Mouse (Mus musculus): ENCODE measurements at regions not wholly inside any gene's neighbourhood (a gene's known extent, or its start where the extent isn't known, plus 50 kb on each side); places are given as distances from the start of the nearest gene placed in this dataset.

DNA sequence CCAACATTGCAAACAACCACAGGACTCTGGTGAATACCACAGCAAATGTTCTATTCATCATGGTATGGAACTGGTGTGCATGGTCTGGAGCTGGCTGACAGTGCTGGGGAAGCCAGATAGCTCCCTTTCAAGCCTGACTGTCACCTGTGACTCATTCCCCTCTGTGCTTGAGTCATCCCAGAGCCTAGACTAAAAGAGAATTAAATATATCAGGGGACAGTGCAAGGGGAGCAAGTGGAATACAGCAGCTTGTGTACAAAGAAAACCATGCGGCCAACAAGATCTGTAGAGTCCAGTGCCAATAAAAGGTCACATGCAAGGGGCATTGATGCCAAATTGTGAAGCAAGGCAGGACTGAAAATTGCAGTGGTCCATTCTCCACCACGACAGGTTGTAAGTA, 117.7 kb downstream of the Pah start:
- no peak for ATAC-seq (replicated peaks; ENCODE audit: poor library complexity)

DNA sequence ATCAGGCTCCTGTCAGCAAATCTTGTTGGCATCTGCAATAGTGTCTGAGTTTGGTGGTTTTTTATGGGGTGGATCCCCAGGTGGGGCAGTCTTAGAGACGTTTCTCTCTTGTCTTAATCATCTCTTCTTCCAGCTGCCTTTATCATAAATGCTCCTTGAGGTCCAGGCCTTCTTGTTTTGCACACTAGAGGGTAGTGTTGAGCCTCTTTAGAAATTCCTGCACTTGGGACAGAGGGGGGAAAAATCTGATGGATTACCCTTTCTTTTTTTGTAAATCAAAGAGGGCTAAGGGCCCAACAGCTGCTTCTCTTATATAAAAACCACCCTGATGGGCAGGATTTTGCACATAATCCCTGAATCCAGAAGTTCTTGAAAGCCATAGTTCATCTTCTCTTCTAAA, 127.5 kb downstream of the Pah start:
- ATAC-seq (replicated peaks; ENCODE audit: poor library complexity), result peak; percentile 70; the same call in 1 of the 2 replicates

DNA sequence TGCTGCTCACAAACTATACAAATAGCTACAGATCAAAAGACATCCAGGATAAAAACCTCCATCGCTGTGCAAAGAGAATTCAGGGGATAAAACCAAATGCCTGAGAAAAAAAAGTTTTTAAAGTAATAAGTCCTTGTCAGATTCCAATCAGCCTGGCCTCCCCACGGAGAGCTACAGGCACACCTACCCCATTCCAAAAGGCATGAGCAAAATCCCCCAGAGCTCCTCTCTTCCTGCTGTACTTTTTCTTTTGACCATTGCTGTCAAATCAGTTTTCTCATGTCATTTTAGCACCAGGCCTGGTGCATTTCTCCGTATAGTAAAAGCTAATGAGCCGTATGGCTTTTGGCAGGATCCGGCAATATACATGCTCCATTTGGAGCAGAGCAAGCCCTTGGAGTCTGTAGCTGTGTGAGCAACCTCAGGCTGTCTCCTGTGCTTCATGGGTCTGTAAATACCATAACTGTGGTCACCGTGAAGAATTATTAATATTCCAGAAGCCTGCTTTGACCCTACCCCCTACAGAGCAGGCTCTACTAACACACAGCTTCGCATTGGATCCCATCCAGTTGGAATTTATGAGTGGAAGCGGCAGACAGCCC, 130.6 kb downstream of the Pah start:
- ATAC-seq (replicated peaks; ENCODE audit: poor library complexity), result no peak

DNA sequence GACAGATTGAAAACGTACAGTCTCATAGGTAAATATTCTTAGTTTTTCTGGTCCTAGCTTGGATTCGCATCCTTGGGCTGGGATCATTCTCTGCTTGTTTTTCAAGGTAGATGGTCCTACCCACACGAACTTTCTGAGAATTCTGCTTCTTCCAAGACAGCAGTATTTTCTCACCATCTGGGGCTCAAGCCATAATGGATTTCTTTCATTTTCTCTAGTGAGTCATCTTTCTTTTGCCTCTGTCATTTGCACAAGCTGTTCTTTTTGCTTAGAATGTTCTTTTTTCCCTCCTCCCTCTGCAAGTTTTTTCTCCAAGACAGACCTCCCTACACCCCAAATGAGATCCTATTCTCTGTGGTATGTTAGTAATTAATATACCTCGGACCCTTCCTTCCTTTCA, 132.5 kb downstream of the Pah start:
- no peak for ATAC-seq (replicated peaks; ENCODE audit: poor library complexity)

DNA sequence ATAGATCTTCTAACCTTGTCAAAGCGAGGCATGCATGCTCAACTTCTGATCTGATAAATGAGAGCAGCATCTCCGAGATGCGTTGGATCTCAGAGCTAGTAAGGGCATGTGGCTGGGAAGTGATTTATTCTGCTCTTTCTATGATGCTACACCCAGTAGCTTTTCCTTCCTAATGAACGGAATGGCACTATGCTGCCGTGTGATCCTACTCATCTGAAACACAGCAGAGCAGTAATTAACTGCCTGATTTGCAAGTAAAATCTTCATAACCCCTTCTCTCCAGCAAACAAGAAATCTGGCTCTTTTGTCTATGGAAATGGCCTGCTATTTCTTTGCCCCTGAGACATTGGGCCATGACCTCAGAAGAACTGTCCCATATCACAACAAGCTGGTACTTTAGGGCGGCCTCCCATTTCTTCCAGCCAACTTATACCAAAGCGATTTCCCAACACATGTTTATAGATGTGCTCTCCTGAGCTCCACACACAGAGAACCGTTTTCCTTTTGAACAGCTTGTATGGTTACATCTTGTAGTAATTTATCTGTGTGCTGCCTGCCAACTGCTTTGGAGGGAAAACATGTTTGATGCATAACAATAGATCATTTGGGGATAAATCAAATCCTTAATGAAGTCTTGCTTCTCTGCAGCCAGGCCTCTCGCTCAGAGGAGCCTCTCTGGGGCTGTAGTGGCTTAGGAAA, 144.6 kb downstream of the Pah start:
- no peak for ATAC-seq (replicated peaks; ENCODE audit: poor library complexity)

DNA sequence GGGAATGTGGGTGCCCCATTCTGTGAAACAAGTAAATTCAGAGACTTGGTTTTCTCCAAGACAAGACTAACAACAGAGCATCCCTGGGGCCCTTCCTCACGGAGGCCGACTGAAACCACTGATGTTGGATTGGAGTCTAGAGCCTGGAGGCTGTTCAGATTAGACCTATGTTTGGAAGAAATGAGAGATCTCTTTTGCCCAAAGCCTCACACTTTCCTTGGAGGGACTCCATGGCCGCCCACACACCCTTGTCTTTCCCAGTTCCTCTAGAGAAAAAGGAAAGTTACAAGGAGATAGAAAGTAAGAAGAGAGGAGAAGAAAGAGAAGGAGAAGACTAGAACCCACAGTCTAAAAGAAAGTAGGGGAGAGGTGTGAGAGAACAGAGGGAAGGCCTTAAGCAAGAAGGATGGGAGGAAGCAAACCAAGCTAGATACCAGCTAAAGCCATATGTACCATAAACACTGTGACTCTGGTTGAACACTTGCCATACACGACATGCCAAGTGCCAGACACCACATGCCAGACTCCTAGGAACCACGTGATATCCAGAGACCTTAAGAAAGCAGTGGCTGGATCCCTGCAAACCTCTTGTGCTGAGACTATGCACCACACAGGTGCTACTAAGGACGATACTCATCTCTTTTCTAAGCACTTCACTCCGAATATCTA, 145.3 kb downstream of the Pah start:
- no peak for ATAC-seq (replicated peaks; ENCODE audit: poor library complexity)

DNA sequence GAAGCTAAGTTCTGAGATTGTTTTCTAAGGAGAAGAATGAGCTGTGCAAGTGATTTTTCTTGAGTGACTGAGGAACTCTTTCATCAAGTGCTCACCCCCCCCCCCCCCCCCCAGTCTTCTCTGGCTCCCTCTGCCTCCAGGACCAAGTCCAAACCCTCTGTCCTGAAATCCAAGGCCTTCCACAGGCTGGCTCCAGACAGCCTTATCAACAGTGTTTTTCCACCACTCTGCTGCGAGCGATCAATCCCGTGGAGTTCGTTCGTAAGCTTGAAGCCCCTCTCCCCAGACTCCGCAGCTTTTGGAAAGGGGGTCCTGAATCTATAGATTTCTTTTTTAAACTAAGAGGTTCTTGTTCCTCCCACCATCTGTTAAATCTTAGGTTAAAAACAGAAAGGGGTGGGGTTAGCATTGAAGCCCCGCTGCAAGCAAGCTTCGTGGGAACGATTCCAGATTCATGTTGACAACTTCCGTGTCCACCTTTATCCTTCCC, 146.1 kb downstream of the Pah start:
- no peak for ATAC-seq (replicated peaks; ENCODE audit: poor library complexity)

DNA sequence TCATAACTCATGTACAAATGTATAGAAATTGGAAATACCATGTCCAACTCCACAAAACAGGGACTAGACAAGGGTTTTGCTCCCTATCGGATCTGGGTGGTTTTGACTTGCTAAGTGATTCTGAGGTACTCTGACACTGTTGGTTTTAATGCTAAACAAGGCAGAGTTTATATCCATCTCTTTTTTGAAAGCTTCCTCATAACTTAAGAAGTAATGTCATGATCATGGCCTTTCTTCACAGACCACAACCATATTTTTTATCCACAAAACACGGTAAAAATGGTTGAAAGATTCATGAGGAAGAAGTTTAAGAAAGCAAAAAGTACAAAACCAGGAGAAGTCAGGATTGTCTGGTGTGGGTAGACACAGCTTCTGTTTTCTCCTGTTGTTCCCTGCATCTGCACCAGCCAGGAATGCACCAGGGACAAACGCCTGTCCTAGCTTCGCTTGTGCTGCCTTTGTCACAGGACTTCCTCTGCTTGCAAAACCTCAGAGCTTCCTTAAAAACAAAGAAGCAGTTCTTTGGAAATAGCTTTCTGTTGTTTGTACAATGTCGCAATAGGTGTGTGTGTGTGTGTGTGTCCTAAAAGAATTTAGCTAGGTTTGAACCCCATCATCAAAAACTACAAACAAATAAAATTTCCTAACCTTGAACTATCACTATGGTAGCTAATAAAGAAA, 153.3 kb downstream of the Pah start:
- ATAC-seq (replicated peaks; ENCODE audit: poor library complexity), result peak; percentile 98

DNA sequence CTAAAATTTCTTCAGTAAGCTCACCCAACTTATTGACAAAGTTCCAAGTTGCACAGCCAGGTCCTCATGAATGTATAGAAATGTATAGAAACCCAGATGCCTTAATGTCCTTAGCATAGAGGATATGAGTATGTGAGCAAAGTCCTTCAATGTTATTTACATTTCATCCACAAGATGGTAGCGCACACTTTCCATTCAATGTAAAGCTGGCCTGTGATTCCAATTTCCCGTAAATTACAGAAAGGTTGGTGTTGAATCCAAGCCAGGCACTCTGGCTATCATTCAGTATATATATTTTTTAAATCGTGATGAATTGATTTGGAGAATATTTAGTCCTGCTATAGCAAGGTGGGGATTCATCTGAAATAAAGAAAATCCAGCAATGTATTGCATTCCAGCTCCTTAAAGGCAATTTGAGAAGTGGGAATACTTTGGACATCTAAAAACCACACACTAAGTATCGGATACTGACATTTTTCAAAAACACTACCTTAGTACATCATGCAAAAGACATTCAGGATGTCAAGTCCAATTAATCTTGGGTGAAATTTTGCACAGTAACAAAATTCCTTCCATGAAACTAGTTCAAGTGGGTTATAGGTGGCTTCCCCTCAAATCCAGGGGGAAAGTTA, 154.6 kb downstream of the Pah start:
- ATAC-seq (replicated peaks; ENCODE audit: poor library complexity), result no peak

DNA sequence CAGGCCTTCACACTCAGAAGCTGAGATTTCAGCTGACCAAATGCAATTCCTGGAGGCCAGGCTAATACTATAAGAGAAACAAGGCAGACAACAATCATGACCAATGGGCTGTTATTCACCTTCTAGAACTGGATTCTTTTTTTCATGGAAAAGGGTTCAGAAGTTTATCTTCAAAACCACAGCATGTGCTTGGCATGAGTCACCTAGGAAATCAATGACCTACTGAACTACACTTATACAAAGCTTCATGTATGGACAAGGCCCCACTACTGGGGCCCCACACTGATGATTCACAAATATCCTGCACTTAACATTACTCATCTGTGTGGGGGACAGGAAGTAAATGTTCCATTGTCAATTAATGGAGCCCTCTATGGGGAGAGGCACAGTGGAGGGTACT, 157.4 kb downstream of the Pah start:
- ATAC-seq (replicated peaks; ENCODE audit: poor library complexity), result no peak

DNA sequence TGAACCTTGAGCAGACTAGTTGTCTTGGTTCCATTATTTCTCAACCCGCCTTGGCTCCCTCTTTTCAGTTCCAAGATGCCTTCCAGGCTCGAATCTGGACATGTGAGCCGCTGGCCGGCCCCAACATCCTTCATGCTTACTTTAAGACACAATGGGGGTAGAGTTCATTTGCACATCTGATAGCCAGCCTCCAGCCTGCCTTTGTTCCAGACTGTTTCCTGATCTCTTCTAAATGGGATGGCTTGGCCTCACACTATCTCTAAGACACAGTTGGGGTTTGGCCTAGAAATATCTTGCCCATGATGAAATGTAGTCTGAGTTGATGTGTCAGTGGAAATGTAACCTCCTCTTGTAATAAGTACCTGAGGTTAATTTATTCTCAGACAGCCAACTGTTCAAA, 164.7 kb downstream of the Pah start:
- ATAC-seq (replicated peaks; ENCODE audit: poor library complexity), result no peak

DNA sequence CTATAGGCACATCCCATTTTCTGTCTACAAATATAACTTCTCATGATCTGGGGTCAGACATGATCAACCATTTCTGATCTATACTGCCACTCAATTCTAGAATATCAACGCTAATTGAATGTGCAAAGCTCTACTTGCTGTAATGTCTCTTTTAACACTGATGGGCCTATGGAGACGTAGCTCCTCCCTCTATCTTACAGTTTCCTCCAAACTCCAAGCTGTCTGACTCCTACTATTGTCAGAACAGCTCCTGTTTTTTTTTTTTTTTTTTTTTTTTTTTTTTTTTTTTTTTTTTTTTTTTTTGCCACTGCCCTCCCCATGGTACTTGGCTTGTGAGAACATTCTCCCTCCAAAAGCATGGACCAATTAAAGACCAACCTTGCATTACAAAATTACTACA, 165.2 kb downstream of the Pah start:
- ATAC-seq (replicated peaks; ENCODE audit: poor library complexity), result no peak

DNA sequence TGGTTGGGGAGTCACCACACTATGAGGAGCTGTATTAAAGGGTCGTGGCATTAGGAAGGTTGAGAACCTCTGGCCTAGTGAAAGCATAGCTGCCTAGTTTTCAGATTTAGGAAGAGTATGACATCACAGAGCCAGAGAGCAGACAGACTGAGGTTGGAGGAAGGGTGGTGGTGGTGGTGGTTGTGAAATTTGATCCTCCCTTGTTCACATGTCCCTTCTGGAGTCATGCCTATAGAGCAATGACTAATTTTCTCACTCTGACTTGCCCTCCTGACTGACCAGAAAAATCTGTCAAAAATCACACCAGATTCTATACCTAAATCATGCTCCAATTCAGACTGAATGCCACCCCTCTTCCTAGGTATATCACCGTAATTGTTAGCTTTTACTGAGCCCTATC, 166.2 kb downstream of the Pah start:
- no peak for ATAC-seq (replicated peaks; ENCODE audit: poor library complexity)

DNA sequence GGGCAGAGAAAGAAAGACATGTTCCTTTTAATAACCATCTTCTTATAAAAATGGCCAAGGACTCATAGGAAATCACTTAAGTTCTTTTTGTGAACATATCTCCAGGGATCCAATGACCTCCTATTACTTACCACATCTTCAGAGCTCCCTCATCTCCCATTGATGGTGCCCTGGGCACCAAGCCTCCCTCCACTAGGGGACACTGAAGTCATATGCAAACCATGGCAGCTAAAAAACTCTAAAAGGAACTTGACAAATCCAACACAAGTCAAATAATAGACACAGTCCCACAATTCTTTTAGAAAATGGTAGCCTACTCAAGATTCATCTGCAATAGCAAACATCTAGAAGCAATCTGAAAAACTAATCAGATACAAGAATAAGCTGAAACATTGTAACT, 167.2 kb upstream of the Igf1 start:
- no peak for ATAC-seq (replicated peaks; ENCODE audit: poor library complexity)

DNA sequence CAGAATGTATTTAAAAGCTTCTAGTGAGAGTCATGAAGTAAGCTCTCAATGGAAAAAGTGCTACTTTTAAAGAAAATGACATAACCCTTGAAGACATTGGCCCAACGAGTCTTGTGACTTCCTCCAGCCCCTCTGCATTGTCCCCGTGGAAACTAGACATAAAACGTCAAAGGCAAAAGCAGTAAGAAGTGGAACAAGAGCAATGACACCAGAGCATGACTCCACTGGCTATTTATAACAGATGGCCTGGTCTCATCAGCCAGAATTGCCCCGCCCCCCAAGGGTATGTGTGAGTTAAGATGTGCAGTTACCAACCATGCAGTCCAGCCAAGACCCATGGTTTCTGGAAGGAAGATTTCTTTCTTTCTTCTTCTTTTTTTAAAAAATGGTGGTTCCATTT, 161.6 kb upstream of the Igf1 start:
- no peak for ATAC-seq (replicated peaks; ENCODE audit: poor library complexity)

DNA sequence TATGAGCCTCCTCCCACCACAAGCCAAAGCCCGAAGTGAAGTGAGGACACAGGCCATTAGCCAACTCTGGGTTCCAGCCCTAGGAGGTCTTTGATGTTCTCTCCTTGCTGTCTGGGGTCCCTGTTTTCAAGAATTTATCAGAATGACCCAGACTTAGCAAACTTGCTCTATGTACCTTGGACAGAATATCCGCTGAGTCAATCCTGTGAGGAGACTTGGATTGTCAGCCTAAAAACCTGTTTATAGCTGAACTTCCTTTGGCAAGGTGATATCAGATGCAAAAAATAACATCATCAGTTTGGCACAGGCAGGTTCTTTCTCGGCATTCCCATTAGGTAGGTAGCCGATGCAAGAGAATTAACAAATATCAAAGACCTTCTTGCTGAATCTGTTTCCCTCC, 146.9 kb upstream of the Igf1 start:
- no peak for ATAC-seq (replicated peaks; ENCODE audit: poor library complexity)

DNA sequence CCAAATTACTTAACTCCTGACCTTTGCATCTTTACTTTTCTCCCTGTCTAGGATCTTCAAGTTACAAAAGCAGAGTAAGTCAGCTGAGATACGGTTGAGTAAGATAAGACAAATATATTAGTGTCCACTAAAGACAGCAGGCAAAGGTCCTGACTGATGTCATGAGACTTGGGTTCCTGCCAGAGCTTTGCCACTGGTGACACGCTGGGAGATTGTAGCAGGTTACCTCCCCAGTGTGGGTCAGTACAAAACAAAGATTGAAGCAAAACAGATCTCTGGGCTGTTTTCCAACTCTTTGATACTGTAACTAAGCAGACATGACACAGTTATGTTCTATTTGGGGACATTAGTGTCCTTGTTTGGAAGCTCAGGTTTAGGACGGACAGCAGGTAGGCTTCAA, 146.3 kb upstream of the Igf1 start:
- no peak for ATAC-seq (replicated peaks; ENCODE audit: poor library complexity)

DNA sequence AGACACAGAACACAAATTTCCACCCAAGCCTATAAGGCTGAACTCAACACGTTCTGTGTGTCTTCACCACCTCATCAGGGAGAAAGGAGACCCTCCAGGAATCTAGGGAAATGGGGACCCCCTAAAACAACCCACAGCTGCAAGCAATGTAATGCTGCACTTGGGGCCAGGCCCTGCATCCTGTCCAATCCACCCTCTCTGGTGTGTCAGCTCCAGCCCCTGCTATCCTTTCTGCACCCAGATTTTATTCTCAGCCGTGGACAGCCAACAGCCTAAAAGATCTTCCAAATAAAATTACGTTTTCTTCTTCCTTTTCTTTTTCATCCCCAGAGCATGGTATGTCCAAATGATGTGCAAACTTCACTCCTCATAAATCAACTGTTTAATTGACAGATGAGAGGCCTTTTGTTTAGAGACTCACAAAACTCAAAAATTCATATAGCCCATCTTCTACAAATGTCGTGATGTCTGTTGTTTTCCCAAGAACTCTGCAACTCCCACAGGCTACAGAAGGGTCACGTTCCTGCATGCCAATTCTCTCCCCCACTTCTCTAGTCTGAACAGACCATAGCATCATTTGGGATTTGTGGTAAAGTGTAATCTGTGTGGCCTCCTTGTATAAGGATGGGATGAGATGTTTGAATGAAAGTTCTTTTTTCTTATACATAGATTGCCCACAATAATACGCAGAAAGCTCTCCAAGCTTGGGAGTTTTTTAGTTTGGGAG, 142.0 kb upstream of the Igf1 start:
- ATAC-seq (replicated peaks; ENCODE audit: poor library complexity), result no peak

DNA sequence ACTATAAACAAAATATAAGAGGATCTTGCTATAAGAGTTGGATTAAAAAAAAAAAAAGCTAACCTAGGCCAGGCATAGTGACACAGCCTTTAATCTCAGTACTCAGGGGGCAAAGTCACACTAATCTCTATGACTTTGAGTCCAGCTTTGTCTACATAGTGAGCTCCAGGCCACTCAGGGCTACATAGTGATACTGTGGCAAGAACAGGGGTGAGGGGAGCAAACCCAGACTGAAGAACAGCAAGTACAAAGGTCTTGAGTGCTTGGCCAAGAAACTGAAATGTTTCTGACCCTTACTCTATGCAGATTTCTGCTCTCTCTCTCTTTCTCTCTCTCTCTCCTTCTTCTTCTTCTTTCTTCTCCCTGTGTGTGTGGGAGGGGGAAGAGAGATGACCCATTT, 140.9 kb upstream of the Igf1 start:
- no peak for ATAC-seq (replicated peaks; ENCODE audit: poor library complexity)

DNA sequence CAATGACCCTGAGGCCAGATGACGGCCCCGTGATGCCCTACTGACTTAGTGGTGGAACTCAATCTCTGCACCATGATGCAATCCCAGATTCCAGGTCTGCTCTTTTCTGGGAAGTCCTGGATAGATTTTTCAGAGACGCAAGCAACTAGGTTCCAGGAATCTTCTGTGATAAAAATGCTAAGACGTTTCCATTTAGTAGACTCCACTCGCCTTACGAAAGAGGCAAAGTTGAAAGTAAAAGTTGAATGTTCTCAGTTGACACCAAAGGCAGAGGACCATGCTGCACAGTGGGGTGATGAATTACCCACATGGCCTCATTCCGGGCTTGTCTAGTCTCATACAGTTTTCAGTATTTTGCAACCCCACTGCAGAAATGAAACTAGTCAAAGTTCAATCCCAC, 139.6 kb upstream of the Igf1 start:
- ATAC-seq (replicated peaks; ENCODE audit: poor library complexity), result no peak

DNA sequence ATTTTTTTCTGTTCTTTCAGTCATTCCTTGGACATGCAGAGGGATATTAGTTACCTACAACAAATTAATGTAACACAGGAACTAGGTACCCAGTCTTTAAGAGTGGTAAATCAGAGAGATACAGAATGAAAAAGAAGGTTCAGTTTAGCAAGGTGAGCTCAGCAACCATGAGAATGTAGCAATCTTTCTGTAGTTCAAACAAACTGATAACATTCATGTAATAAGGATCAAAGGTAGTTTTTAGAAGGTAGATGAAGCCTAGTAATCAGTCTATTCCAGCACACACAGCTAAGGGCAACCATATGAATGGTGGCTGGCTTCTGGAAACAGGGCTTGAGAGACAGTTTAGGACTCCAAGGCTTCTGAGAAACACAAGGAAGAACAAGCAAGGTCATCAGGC, 138.1 kb upstream of the Igf1 start:
- no peak for ATAC-seq (replicated peaks; ENCODE audit: poor library complexity)

Data from megakaryocyte progenitor cell, adult 5-6 weeks (primary cell).